Mouse (Mus musculus) adrenal gland, adult 18-20 months (tissue): ENCODE measurements around the gene Flywch1. TPM values are rescaled to one million over a fixed set of nuclear protein-coding genes. Genes with fewer than 3 reads are reported as not detected.

Experiments used
- DNase-seq, 2 experiments: peaks; one replicate each; pipeline ENCODE4 v3.0.0; 2021 to 2022; ENCODE audit warnings: low spot score in 2 of 2
- total RNA-seq, 2 experiments: library from RNA; stranded (reverse); gene quantifications; 1 replicate in 1 of 2; 2 replicates in 1 of 2; pipeline ENCODE4 v1.2.3; 2021

Gene Flywch1
- total RNA-seq, 2 experiments from 2014 or later, result 72.5 to 89.3 TPM

- no peak for DNase-seq
Measured at GRCm38 (mm10) chr17:23722376-23723125, 48.9 kb downstream of the Flywch1 start, which contains the start of gene 1520401A03Rik. Gene 1520401A03Rik (minus strand): TSS chr17:23722783.

GRCm38 (mm10) chr17:23721886-23722285 is 49.5 kb downstream of the Flywch1 start:
- DNase-seq, result peak in 1 of 2 experiments; percentile 41

GRCm38 (mm10) chr17:23719455-23719854 is 51.9 kb downstream of the Flywch1 start:
- DNase-seq, result no peak

- DNase-seq, result no peak
Measured at GRCm38 (mm10) chr17:23717003-23717402, 54.4 kb downstream of the Flywch1 start.

- peak; percentile 76 to 82 for DNase-seq
Measured at GRCm38 (mm10) chr17:23706212-23706611, 65.2 kb downstream of the Flywch1 start.

- no peak for DNase-seq
Measured at GRCm38 (mm10) chr17:23705525-23706104, 65.8 kb downstream of the Flywch1 start.

- DNase-seq, result no peak
Measured at GRCm38 (mm10) chr17:23704741-23705140, 66.7 kb downstream of the Flywch1 start.

GRCm38 (mm10) chr17:23703301-23703700 is 68.1 kb downstream of the Flywch1 start:
- no peak for DNase-seq

Other genes starting within 250 kb of the Flywch1 start
- 10 to 100 TPM; 11.0 to 12.3 TPM for gene Zfp213, start 207.4 kb downstream of the Flywch1 start, total RNA-seq
- 1 to 10 TPM; 6.2 to 6.3 TPM for gene Zfp13, start 172.1 kb downstream of the Flywch1 start, total RNA-seq
- gene Zscan10, start 170.7 kb downstream of the Flywch1 start, total RNA-seq, result not detected
- gene Mmp25, start 126.3 kb downstream of the Flywch1 start, total RNA-seq, result under 1 TPM; 0.10 TPM
- not detected for gene Bicdl2, start 111.1 kb downstream of the Flywch1 start, total RNA-seq
- 100 to 1,000 TPM; 153 to 154 TPM for gene Hcfc1r1, start 98.0 kb downstream of the Flywch1 start, total RNA-seq
- 10 to 100 TPM; 23.1 to 23.3 TPM for gene Thoc6, start 97.7 kb downstream of the Flywch1 start, total RNA-seq
- 100 to 1,000 TPM; 224 to 359 TPM for gene Tnfrsf12a, start 94.1 kb downstream of the Flywch1 start, total RNA-seq
- not detected for gene Cldn6, start 92.4 kb downstream of the Flywch1 start, total RNA-seq
- not detected for gene Cldn9, start 87.6 kb downstream of the Flywch1 start, total RNA-seq
- gene 1520401A03Rik, start 48.8 kb downstream of the Flywch1 start, total RNA-seq, result 1 to 10 TPM; 2.2 to 6.7 TPM
- gene Pkmyt1, start 45.3 kb downstream of the Flywch1 start, total RNA-seq, result 1 to 10 TPM; 2.1 to 2.4 TPM
- gene Paqr4, start 30.7 kb downstream of the Flywch1 start, total RNA-seq, result 10 to 100 TPM in 1 of 2 experiments, 1 to 10 TPM in 1; 8.5 to 12.7 TPM
- gene Kremen2, start 25.8 kb downstream of the Flywch1 start, total RNA-seq, result under 1 TPM in 1 of 2 experiments, not detected in 1; 0.13 TPM
- gene Flywch2, start 14.5 kb upstream of the Flywch1 start, total RNA-seq, result 10 to 100 TPM in 1 of 2 experiments, 1 to 10 TPM in 1; 8.2 to 10.9 TPM
- 100 to 1,000 TPM; 480 to 746 TPM for gene Srrm2, start 18.9 kb upstream of the Flywch1 start, total RNA-seq
- gene Elob, start 57.5 kb upstream of the Flywch1 start, total RNA-seq, result 100 to 1,000 TPM; 352 to 413 TPM
- gene Prss33, start 64.5 kb upstream of the Flywch1 start, total RNA-seq, result not detected
- not detected for gene Prss32, start 72.3 kb upstream of the Flywch1 start, total RNA-seq
- under 1 TPM; 0.60 to 0.74 TPM for gene Prss41, start 72.6 kb upstream of the Flywch1 start, total RNA-seq
- gene Prss21, start 96.5 kb upstream of the Flywch1 start, total RNA-seq, result not detected
- not detected for gene Dcpp1, start 109.3 kb upstream of the Flywch1 start, total RNA-seq
- gene Dcpp2, start 109.3 kb upstream of the Flywch1 start, total RNA-seq, result not detected
- gene Dcpp3, start 145.9 kb upstream of the Flywch1 start, total RNA-seq, result not detected
- not detected for gene Sbp, start 170.1 kb upstream of the Flywch1 start, total RNA-seq
- gene Sbpl, start 183.7 kb upstream of the Flywch1 start, total RNA-seq, result not detected
- gene Prss30, start 209.0 kb upstream of the Flywch1 start, total RNA-seq, result under 1 TPM in 1 of 2 experiments, not detected in 1; 0.64 TPM
- gene Prss22, start 226.5 kb upstream of the Flywch1 start, total RNA-seq, result not detected